ENCODE assay signal across 10 mouse cellular contexts in the genomic region with DNA sequence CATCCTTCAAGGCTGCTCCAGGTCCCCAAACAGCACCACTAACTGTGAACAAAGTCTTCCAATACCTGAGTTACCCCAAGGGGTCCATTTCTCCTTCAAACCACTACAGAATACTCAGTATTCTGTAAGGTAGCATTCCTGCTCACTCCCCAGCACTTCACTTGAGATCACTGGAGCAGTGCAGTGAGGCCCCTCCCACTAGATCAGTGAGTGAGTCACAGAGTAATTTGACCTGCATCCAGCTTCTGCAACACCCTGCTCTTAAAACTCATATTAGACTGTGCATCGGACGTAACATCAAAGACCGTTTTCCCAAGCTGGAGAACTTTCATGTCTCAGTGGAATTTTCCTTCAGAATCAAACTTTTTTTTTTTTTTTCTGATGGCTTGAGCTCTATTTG.
DNase-seq lines count a peak whose midpoint lies in the region; ATAC-seq and TF ChIP-seq lines count a peak whose summit lies in the region.
"Had no signal": no experiment of that assay in that cellular context is flagged by ENCODE, and none has a peak within 500 bp of the region (broad histone marks: within the 10 kb centered on the region; RNA-seq: fewer than 3 reads in every experiment).

No protein-coding gene starts in this region.

- peak; percentile 31 for DNase-seq in gastrocnemius, adult 2 months
- no peak for DNase-seq in gastrocnemius, adult 8-10 months (ENCODE audit: low spot score in 2 of 2)
- DNase-seq in embryonic facial prominence, embryonic 10.5 days (ENCODE audit: low spot score) = peak; percentile 14
- peak; percentile 56 for DNase-seq in lung, postnatal 25 days (ENCODE audit: low spot score)
- no peak for DNase-seq in thymus, adult 18-20 months

- 49% methylated on average over 3 of the region's 3 CpGs for WGBS in embryonic facial prominence, embryonic 10.5 days
- WGBS in kidney, embryonic 16.5 days = 18% methylated on average over 3 of the region's 3 CpGs
- WGBS in midbrain, embryonic 15.5 days = 71% methylated on average over 3 of the region's 3 CpGs

- no peak overlapping the region for H3K9ac ChIP-seq in kidney, embryonic 16.5 days (replicated peaks; ENCODE audit: low read length)
- no peak overlapping the region for H3K9ac ChIP-seq in midbrain, embryonic 15.5 days
- H3K9ac ChIP-seq: liver, embryonic 12.5 days; neural tube, embryonic 12.5 days had no signal

- peak; percentile 93 for ATAC-seq in kidney, embryonic 16.5 days (ENCODE audit: low FRiP score, low TSS enrichment)
- ATAC-seq in activated CD4-positive, CD25-positive, alpha-beta regulatory T cell, adult 4 months = no peak
- ATAC-seq in midbrain, embryonic 15.5 days (replicated peaks) = no peak
- ATAC-seq: liver, embryonic 12.5 days had no signal

- no peaks in the 10 kb centered on the region for H3K9me3 ChIP-seq in embryonic facial prominence, embryonic 10.5 days
- no peaks in the 10 kb centered on the region for H3K9me3 ChIP-seq in kidney, embryonic 16.5 days (ENCODE audit: low read length)
- no peaks in the 10 kb centered on the region for H3K9me3 ChIP-seq in midbrain, embryonic 15.5 days
- H3K9me3 ChIP-seq: liver, embryonic 12.5 days; neural tube, embryonic 12.5 days had no signal

- H3K27me3 ChIP-seq in embryonic facial prominence, embryonic 10.5 days (replicated peaks; ENCODE audit: low read depth, poor library complexity, severe bottlenecking) = peaks cover 6% of the 10 kb centered on the region; the same call in 1 of the 2 replicates
- peaks cover 5% of the 10 kb centered on the region; the same call in 1 of the 2 replicates for H3K27me3 ChIP-seq in kidney, embryonic 16.5 days (ENCODE audit: insufficient read depth, low read length)
- H3K27me3 ChIP-seq in midbrain, embryonic 15.5 days (replicated peaks) = no peaks in the 10 kb centered on the region
- H3K27me3 ChIP-seq: liver, embryonic 12.5 days; neural tube, embryonic 12.5 days had no signal

- no peak overlapping the region for H3K4me3 ChIP-seq in gastrocnemius, adult 2 months
- H3K4me3 ChIP-seq in embryonic facial prominence, embryonic 10.5 days = no peak overlapping the region
- no peak overlapping the region for H3K4me3 ChIP-seq in kidney, embryonic 16.5 days (ENCODE audit: low read length)
- H3K4me3 ChIP-seq in midbrain, embryonic 15.5 days = no peak overlapping the region
- H3K4me3 ChIP-seq: liver, embryonic 12.5 days; neural tube, embryonic 12.5 days had no signal

- peaks cover 7% of the 10 kb centered on the region for H3K4me1 ChIP-seq in embryonic facial prominence, embryonic 10.5 days
- H3K4me1 ChIP-seq in kidney, embryonic 16.5 days (ENCODE audit: insufficient read depth, low read length) = 0 out of 2 replicates have a peak, but pooled peaks cover 7% of the 10 kb centered on the region
- H3K4me1 ChIP-seq in midbrain, embryonic 15.5 days = no peaks in the 10 kb centered on the region
- H3K4me1 ChIP-seq: liver, embryonic 12.5 days; neural tube, embryonic 12.5 days had no signal

- TF ChIP-seq CTCF in gastrocnemius, adult 2 months (IDR thresholded peaks at IDR 0.05) = no peak

- no peak overlapping the region for H3K4me2 ChIP-seq in kidney, embryonic 16.5 days (replicated peaks; ENCODE audit: low read depth, low read length)
- no peak overlapping the region for H3K4me2 ChIP-seq in midbrain, embryonic 15.5 days
- H3K4me2 ChIP-seq: liver, embryonic 12.5 days; neural tube, embryonic 12.5 days had no signal

- H3K27ac ChIP-seq in gastrocnemius, adult 2 months = no peak overlapping the region
- no peak overlapping the region for H3K27ac ChIP-seq in embryonic facial prominence, embryonic 10.5 days (replicated peaks)
- H3K27ac ChIP-seq in kidney, embryonic 16.5 days (ENCODE audit: low read length) = no peak overlapping the region
- no peak overlapping the region for H3K27ac ChIP-seq in midbrain, embryonic 15.5 days
- H3K27ac ChIP-seq: liver, embryonic 12.5 days; neural tube, embryonic 12.5 days had no signal

- intact Hi-C loops in gastrocnemius, adult 2 months (cut with DNase I) = no loop called here

- no peaks in the 10 kb centered on the region for H3K36me3 ChIP-seq in embryonic facial prominence, embryonic 10.5 days (replicated peaks)
- H3K36me3 ChIP-seq in kidney, embryonic 16.5 days (ENCODE audit: insufficient read depth, low read length) = no peaks in the 10 kb centered on the region
- no peaks in the 10 kb centered on the region for H3K36me3 ChIP-seq in midbrain, embryonic 15.5 days (replicated peaks)
- H3K36me3 ChIP-seq: liver, embryonic 12.5 days; neural tube, embryonic 12.5 days had no signal

Comparison
In these comparisons a context has a peak if more than half of its experiments do, and no peak if none do; other contexts are left out.
1. DNase-seq: peak in gastrocnemius, adult 2 months (single experiment), embryonic facial prominence, embryonic 10.5 days (single experiment) and lung, postnatal 25 days (single experiment); none in gastrocnemius, adult 8-10 months (0 of 2) and thymus, adult 18-20 months (0 of 2).